Mouse (Mus musculus): ENCODE data around the gene G2e3.

DNA sequence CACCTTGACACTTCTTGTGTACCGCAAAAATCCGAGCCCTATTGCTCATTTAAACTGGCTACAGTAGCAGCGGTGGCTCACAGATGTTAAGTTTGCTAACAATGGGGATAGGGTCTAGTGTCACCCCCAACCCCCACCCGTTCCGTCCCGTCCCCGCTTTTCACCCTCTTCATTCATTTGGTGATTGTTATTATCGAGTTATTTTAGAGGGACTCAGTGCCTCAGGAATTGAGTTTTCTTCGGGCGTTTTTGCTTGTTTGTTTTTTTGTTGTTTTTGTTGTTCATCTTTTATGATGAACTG, 787 bp downstream of the G2e3 start:
- TF ChIP-seq CTCF (IDR thresholded peaks at IDR 0.05; ENCODE audit: control insufficient read depth, insufficient read depth, low read length) = no peak
- no peak for TF ChIP-seq POLR2A (IDR thresholded peaks at IDR 0.05; ENCODE audit: borderline replicate concordance, control insufficient read depth, low read depth, low read length)

Data from bone marrow, adult 2 months (tissue).